Mouse (Mus musculus) embryonic stem cell, embryonic (primary cell): ENCODE measurements around the gene 4921539E11Rik.

Experiments
- CTCF ChIA-PET, 4 experiments: fragments of 300-600 bp in 2 of 4; fragments of 350-600 bp in 2 of 4; sonication (Branson Sonifier 250); formaldehyde crosslinking; loops; one replicate each; lab custom pipeline; 2022; ENCODE audit warnings: inconsistent platforms in 2 of 4; lab: Charles Lee
- POLR2A ChIA-PET, 4 experiments: fragments of 300-600 bp in 2 of 4; fragments of 350-600 bp in 2 of 4; sonication (Branson Sonifier 250); formaldehyde crosslinking; loops; one replicate each; lab custom pipeline; 2022; ENCODE audit warnings: antibody characterized with exemption in 4 of 4, inconsistent platforms in 1 of 4; lab: Charles Lee

4921539E11Rik gene

GRCm38 (mm10) chr4:103290763-103291162 is at the start of gene 4921539E11Rik:
Gene 4921539E11Rik, minus strand, starts transcription at chr4:103290863.
- POLR2A ChIA-PET: no interaction called here
- CTCF ChIA-PET: interaction anchor here in 1 of 4 experiments (0.6 kb wide), 1 partner anchor 71 kb away, joined by 3 read pairs; no protein-coding TSS in a partner anchor

GRCm38 (mm10) chr4:103335134-103335533 is 44.5 kb upstream of the 4921539E11Rik start:
- ChIA-PET CTCF (interaction anchor here in 1 of 4 experiments (1.6 kb wide), 1 partner anchor 22 kb away, joined by 4 read pairs; the partner anchor contains the start of gene Oma1), POLR2A (no interaction called here)

GRCm38 (mm10) chr4:103329348-103329747 is 38.7 kb upstream of the 4921539E11Rik start:
- POLR2A ChIA-PET: interaction anchor here in 1 of 4 experiments (1.6 to 2.1 kb wide), 2 partner anchors 12 to 15 kb away, joined by 4 to 12 read pairs; partner anchors contain the start of gene Oma1
- CTCF ChIA-PET: interaction anchor here in 1 of 4 experiments (0.5 kb wide), 1 partner anchor 595 kb away, joined by 3 read pairs; no protein-coding TSS in a partner anchor

GRCm38 (mm10) chr4:103326994-103327393 is 36.3 kb upstream of the 4921539E11Rik start:
- ChIA-PET CTCF (interaction anchor here in 2 of 4 experiments (0.6 kb wide), 2 partner anchors 9 to 14 kb away, joined by 3 read pairs; partner anchors contain the start of gene Oma1 (in 1 of the 2)), POLR2A (interaction anchor here in 1 of 4 experiments (1.0 kb wide), 1 partner anchor 10 kb away, joined by 4 read pairs; no protein-coding TSS in a partner anchor)

- ChIA-PET CTCF (interaction anchor here in 1 of 4 experiments (0.6 kb wide), 1 partner anchor 1550 kb away, joined by 3 read pairs; no protein-coding TSS in a partner anchor), POLR2A (interaction anchor here in 2 of 4 experiments (0.6 to 1.6 kb wide), 2 partner anchors 11 to 148 kb away, joined by 4 read pairs; partner anchors contain the start of gene Oma1 (in 1 of the 2))
Observed at GRCm38 (mm10) chr4:103324688-103325451, 34.2 kb upstream of the 4921539E11Rik start.

GRCm38 (mm10) chr4:103321461-103321860 is 30.8 kb upstream of the 4921539E11Rik start:
- CTCF ChIA-PET: interaction anchor here in 1 of 4 experiments (1.1 kb wide), 1 partner anchor 8 kb away, joined by 3 read pairs; no protein-coding TSS in a partner anchor

GRCm38 (mm10) chr4:103315861-103316260 is 25.2 kb upstream of the 4921539E11Rik start:
- CTCF ChIA-PET: no interaction called here
- POLR2A ChIA-PET: no interaction called here

More at GRCm38 (mm10) chr4:103321461-103321860, 30.8 kb upstream of the 4921539E11Rik start:
- POLR2A ChIA-PET: interaction anchor here in 2 of 4 experiments (1.1 to 1.8 kb wide), 3 partner anchors 8 to 9 kb away, joined by 3 to 4 read pairs (median 3); partner anchors contain the start of gene Oma1 (in 2 of the 2)

GRCm38 (mm10) chr4:103314526-103314910 is 23.9 kb upstream of the 4921539E11Rik start:
- CTCF ChIA-PET: interaction anchor here in 3 of 4 experiments (0.6 to 1.0 kb wide), 5 partner anchors 21 to 357 kb away, joined by 3 to 4 read pairs (median 3); no protein-coding TSS in a partner anchor
- POLR2A ChIA-PET: interaction anchor here in 3 of 4 experiments (0.6 to 2.8 kb wide), 17 partner anchors 11 to 1425 kb away, joined by 3 to 14 read pairs (median 5); partner anchors contain the start of gene Slc35d1 (in 2 of the 3)

GRCm38 (mm10) chr4:103313587-103314525 is 23.2 kb upstream of the 4921539E11Rik start, which contains the start of gene Oma1:
Gene Oma1, plus strand, starts transcription at chr4:103313812.
- ChIA-PET CTCF (interaction anchor here (0.5 to 1.6 kb wide), 17 partner anchors 8 to 1316 kb away, joined by 3 to 6 read pairs (median 4); partner anchors contain the start of genes Slc35d1 (in 2 of the 4), Mier1 (in 1 of the 4) and Wdr78 (in 1 of the 4)), POLR2A (interaction anchor here (0.5 to 2.8 kb wide), 39 partner anchors 8 to 1599 kb away, joined by 3 to 14 read pairs (median 4); partner anchors contain the start of genes Slc35d1 (in 2 of the 4), Mier1 (in 1 of the 4) and Wdr78 (in 1 of the 4))

- POLR2A ChIA-PET: no interaction called here
- CTCF ChIA-PET: no interaction called here
Observed at GRCm38 (mm10) chr4:103303851-103304250, 13.2 kb upstream of the 4921539E11Rik start.

- ChIA-PET CTCF (interaction anchor here in 1 of 4 experiments (1.1 kb wide), 1 partner anchor 14 kb away, joined by 4 read pairs; the partner anchor contains the start of gene Oma1), POLR2A (no interaction called here)
Observed at GRCm38 (mm10) chr4:103299342-103299741, 8.7 kb upstream of the 4921539E11Rik start.

GRCm38 (mm10) chr4:103288342-103288741 is 2.3 kb downstream of the 4921539E11Rik start:
- ChIA-PET CTCF (no interaction called here), POLR2A (no interaction called here)

GRCm38 (mm10) chr4:103273021-103273420 is 17.6 kb downstream of the 4921539E11Rik start:
- ChIA-PET CTCF (interaction anchor here in 1 of 4 experiments (0.8 kb wide), 1 partner anchor 42 kb away, joined by 3 read pairs; no protein-coding TSS in a partner anchor), POLR2A (interaction anchor here (0.5 to 2.2 kb wide), 18 partner anchors 8 to 979 kb away, joined by 3 to 14 read pairs (median 4); partner anchors contain the start of genes Oma1 (in 3 of the 4), Slc35d1 (in 3 of the 4) and Mier1 (in 1 of the 4))

GRCm38 (mm10) chr4:103269336-103269735 is 21.3 kb downstream of the 4921539E11Rik start:
- POLR2A ChIA-PET: interaction anchor here in 2 of 4 experiments (0.6 kb wide), 2 partner anchors 44 to 351 kb away, joined by 3 read pairs; no protein-coding TSS in a partner anchor

GRCm38 (mm10) chr4:103265166-103265565 is 25.5 kb downstream of the 4921539E11Rik start:
- CTCF ChIA-PET: no interaction called here
- POLR2A ChIA-PET: interaction anchor here in 1 of 4 experiments (0.6 kb wide), 1 partner anchor 25 kb away, joined by 4 read pairs; no protein-coding TSS in a partner anchor

More at GRCm38 (mm10) chr4:103269336-103269735, 21.3 kb downstream of the 4921539E11Rik start:
- CTCF ChIA-PET: interaction anchor here in 3 of 4 experiments (0.5 to 1.3 kb wide), 10 partner anchors 11 to 454 kb away, joined by 3 to 5 read pairs (median 3); partner anchors contain the start of gene Slc35d1 (in 1 of the 3)

- CTCF ChIA-PET: no interaction called here
- POLR2A ChIA-PET: no interaction called here
Observed at GRCm38 (mm10) chr4:103263812-103264396, 26.8 kb downstream of the 4921539E11Rik start.

GRCm38 (mm10) chr4:103263378-103263777 is 27.3 kb downstream of the 4921539E11Rik start:
- CTCF ChIA-PET: no interaction called here
- POLR2A ChIA-PET: no interaction called here
